Mouse (Mus musculus): ENCODE results near the gene Prmt9. TPM values are rescaled to one million over a fixed set of nuclear protein-coding genes. Genes with fewer than 3 reads are reported as not detected.

Gene Prmt9
- polyA plus RNA-seq, 1 experiment from 2014 or later: 28.3 TPM

- no peak for ATAC-seq
- no peak overlapping the region for H3K27ac ChIP-seq (ENCODE audit: low read length)
- H3K36me3 ChIP-seq (ENCODE audit: control insufficient read depth, insufficient read depth, low read length): no peaks in the 10 kb centered on the region
- H3K4me2 ChIP-seq (ENCODE audit: low read length): no peak overlapping the region
- H3K27me3 ChIP-seq (ENCODE audit: control insufficient read depth, insufficient read depth, low read depth, low read length): no peaks in the 10 kb centered on the region; the same call in 1 of the 2 replicates
- H3K9ac ChIP-seq (ENCODE audit: low read depth, low read length): no peak overlapping the region
- H3K4me1 ChIP-seq (ENCODE audit: control insufficient read depth, insufficient read depth, low read length): no peaks in the 10 kb centered on the region
- H3K9me3 ChIP-seq (replicated peaks; ENCODE audit: control insufficient read depth, low read length, poor library complexity, severe bottlenecking): no peaks in the 10 kb centered on the region
- WGBS: 81% methylated on average over 14 of the region's 14 CpGs
- no peak overlapping the region for H3K4me3 ChIP-seq (ENCODE audit: low read depth, low read length)
Observed at GRCm38 (mm10) chr8:77524018-77524615, 25.1 kb upstream of the Prmt9 start.

DNA sequence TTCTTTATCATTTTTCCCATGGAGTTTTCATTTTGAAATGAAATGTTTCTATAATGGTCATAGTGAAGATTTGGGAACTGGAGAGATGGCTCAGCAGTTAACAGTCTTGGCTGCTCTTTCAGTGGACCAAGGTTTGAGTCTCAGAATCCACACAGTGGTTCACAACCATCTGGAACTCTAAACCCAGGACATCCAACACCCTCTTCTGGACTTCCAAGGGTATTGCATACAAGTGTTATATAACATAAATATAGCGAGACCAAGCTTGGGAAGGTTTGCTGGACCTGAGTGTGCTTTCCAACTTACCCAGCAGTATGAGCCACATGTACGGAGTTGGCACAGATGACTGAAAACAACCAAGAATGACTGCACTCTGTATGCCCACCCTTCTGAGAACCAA is 24.3 kb upstream of the Prmt9 start:
- H3K4me1 ChIP-seq (ENCODE audit: control insufficient read depth, insufficient read depth, low read length): no peaks in the 10 kb centered on the region
- ATAC-seq: no peak
- H3K27ac ChIP-seq (ENCODE audit: low read length): no peak overlapping the region
- H3K9ac ChIP-seq (ENCODE audit: low read depth, low read length): no peak overlapping the region
- no peaks in the 10 kb centered on the region for H3K9me3 ChIP-seq (replicated peaks; ENCODE audit: control insufficient read depth, low read length, poor library complexity, severe bottlenecking)
- H3K4me2 ChIP-seq (ENCODE audit: low read length): no peak overlapping the region
- no peak overlapping the region for H3K4me3 ChIP-seq (ENCODE audit: low read depth, low read length)
- WGBS: 93% methylated on average over 2 of the region's 2 CpGs
- no peaks in the 10 kb centered on the region for H3K36me3 ChIP-seq (ENCODE audit: control insufficient read depth, insufficient read depth, low read length)
- no peaks in the 10 kb centered on the region for H3K27me3 ChIP-seq (ENCODE audit: control insufficient read depth, insufficient read depth, low read depth, low read length)

- Histone ChIP-seq H3K4me2 (ENCODE audit: low read length) (no peak overlapping the region), H3K4me1 (ENCODE audit: control insufficient read depth, insufficient read depth, low read length) (no peaks in the 10 kb centered on the region), H3K9ac (ENCODE audit: low read depth, low read length) (no peak overlapping the region), H3K9me3 (replicated peaks; ENCODE audit: control insufficient read depth, low read length, poor library complexity, severe bottlenecking) (no peaks in the 10 kb centered on the region), H3K36me3 (ENCODE audit: control insufficient read depth, insufficient read depth, low read length) (no peaks in the 10 kb centered on the region), H3K27ac (ENCODE audit: low read length) (no peak overlapping the region), H3K27me3 (ENCODE audit: control insufficient read depth, insufficient read depth, low read depth, low read length) (no peaks in the 10 kb centered on the region), H3K4me3 (ENCODE audit: low read depth, low read length) (no peak overlapping the region)
- no peak for ATAC-seq
- WGBS: 86% methylated on average over 8 of the region's 8 CpGs
Observed at GRCm38 (mm10) chr8:77526130-77526529, 23.1 kb upstream of the Prmt9 start.

- H3K4me2 ChIP-seq (ENCODE audit: low read length): no peak overlapping the region
- no peak overlapping the region for H3K27ac ChIP-seq (ENCODE audit: low read length)
- no peak overlapping the region for H3K4me3 ChIP-seq (ENCODE audit: low read depth, low read length)
- H3K9me3 ChIP-seq (replicated peaks; ENCODE audit: control insufficient read depth, low read length, poor library complexity, severe bottlenecking): no peaks in the 10 kb centered on the region
- no peaks in the 10 kb centered on the region for H3K36me3 ChIP-seq (ENCODE audit: control insufficient read depth, insufficient read depth, low read length)
- ATAC-seq: no peak
- no peaks in the 10 kb centered on the region for H3K4me1 ChIP-seq (ENCODE audit: control insufficient read depth, insufficient read depth, low read length)
- no peaks in the 10 kb centered on the region for H3K27me3 ChIP-seq (ENCODE audit: control insufficient read depth, insufficient read depth, low read depth, low read length)
- 71% methylated on average over 8 of the region's 8 CpGs for WGBS
- no peak overlapping the region for H3K9ac ChIP-seq (ENCODE audit: low read depth, low read length)
Observed at GRCm38 (mm10) chr8:77534358-77534992, 14.7 kb upstream of the Prmt9 start.

- Histone ChIP-seq H3K27ac (ENCODE audit: low read length) (no peak overlapping the region), H3K9me3 (replicated peaks; ENCODE audit: control insufficient read depth, low read length, poor library complexity, severe bottlenecking) (no peaks in the 10 kb centered on the region), H3K4me3 (ENCODE audit: low read depth, low read length) (no peak overlapping the region), H3K36me3 (ENCODE audit: control insufficient read depth, insufficient read depth, low read length) (no peaks in the 10 kb centered on the region), H3K4me1 (ENCODE audit: control insufficient read depth, insufficient read depth, low read length) (no peaks in the 10 kb centered on the region), H3K9ac (ENCODE audit: low read depth, low read length) (no peak overlapping the region), H3K27me3 (ENCODE audit: control insufficient read depth, insufficient read depth, low read depth, low read length) (no peaks in the 10 kb centered on the region), H3K4me2 (ENCODE audit: low read length) (no peak overlapping the region)
- peak; percentile 86 for ATAC-seq
- WGBS: 81% methylated on average over 5 of the region's 5 CpGs
Observed at GRCm38 (mm10) chr8:77535026-77535595, 14.1 kb upstream of the Prmt9 start.

GRCm38 (mm10) chr8:77536821-77537220 is 12.4 kb upstream of the Prmt9 start:
- no peak overlapping the region for H3K27ac ChIP-seq (ENCODE audit: low read length)
- no peak overlapping the region for H3K4me3 ChIP-seq (ENCODE audit: low read depth, low read length)
- ATAC-seq: no peak
- H3K36me3 ChIP-seq (ENCODE audit: control insufficient read depth, insufficient read depth, low read length): no peaks in the 10 kb centered on the region
- no peak overlapping the region for H3K9ac ChIP-seq (ENCODE audit: low read depth, low read length)
- H3K4me1 ChIP-seq (ENCODE audit: control insufficient read depth, insufficient read depth, low read length): no peaks in the 10 kb centered on the region
- H3K9me3 ChIP-seq (replicated peaks; ENCODE audit: control insufficient read depth, low read length, poor library complexity, severe bottlenecking): no peaks in the 10 kb centered on the region
- no peak overlapping the region for H3K4me2 ChIP-seq (ENCODE audit: low read length)
- WGBS: 80% methylated on average over 12 of the region's 12 CpGs
- no peaks in the 10 kb centered on the region for H3K27me3 ChIP-seq (ENCODE audit: control insufficient read depth, insufficient read depth, low read depth, low read length)

GRCm38 (mm10) chr8:77538256-77538655 is 10.9 kb upstream of the Prmt9 start:
- Histone ChIP-seq H3K27ac (ENCODE audit: low read length) (no peak overlapping the region), H3K4me1 (ENCODE audit: control insufficient read depth, insufficient read depth, low read length) (no peaks in the 10 kb centered on the region), H3K4me2 (ENCODE audit: low read length) (no peak overlapping the region), H3K27me3 (ENCODE audit: control insufficient read depth, insufficient read depth, low read depth, low read length) (no peaks in the 10 kb centered on the region), H3K36me3 (ENCODE audit: control insufficient read depth, insufficient read depth, low read length) (no peaks in the 10 kb centered on the region), H3K9me3 (replicated peaks; ENCODE audit: control insufficient read depth, low read length, poor library complexity, severe bottlenecking) (no peaks in the 10 kb centered on the region), H3K9ac (ENCODE audit: low read depth, low read length) (no peak overlapping the region), H3K4me3 (ENCODE audit: low read depth, low read length) (no peak overlapping the region)
- ATAC-seq: no peak
- 85% methylated on average over 1 of the region's 1 CpGs for WGBS

GRCm38 (mm10) chr8:77543152-77543777 is 5.9 kb upstream of the Prmt9 start:
- no peaks in the 10 kb centered on the region for H3K9me3 ChIP-seq (replicated peaks; ENCODE audit: control insufficient read depth, low read length, poor library complexity, severe bottlenecking)
- H3K4me2 ChIP-seq (ENCODE audit: low read length): no peak overlapping the region
- no peak overlapping the region for H3K27ac ChIP-seq (ENCODE audit: low read length)
- ATAC-seq: no peak
- WGBS: 93% methylated on average over 6 of the region's 6 CpGs
- H3K4me3 ChIP-seq (ENCODE audit: low read depth, low read length): no peak overlapping the region
- H3K27me3 ChIP-seq (ENCODE audit: control insufficient read depth, insufficient read depth, low read depth, low read length): no peaks in the 10 kb centered on the region
- H3K36me3 ChIP-seq (ENCODE audit: control insufficient read depth, insufficient read depth, low read length): no peaks in the 10 kb centered on the region
- H3K9ac ChIP-seq (ENCODE audit: low read depth, low read length): no peak overlapping the region
- no peaks in the 10 kb centered on the region for H3K4me1 ChIP-seq (ENCODE audit: control insufficient read depth, insufficient read depth, low read length)

GRCm38 (mm10) chr8:77544428-77544827 is 4.8 kb upstream of the Prmt9 start:
- no peaks in the 10 kb centered on the region for H3K36me3 ChIP-seq (ENCODE audit: control insufficient read depth, insufficient read depth, low read length)
- H3K9ac ChIP-seq (ENCODE audit: low read depth, low read length): no peak overlapping the region
- H3K27me3 ChIP-seq (ENCODE audit: control insufficient read depth, insufficient read depth, low read depth, low read length): no peaks in the 10 kb centered on the region
- WGBS: 71% methylated on average over 3 of the region's 3 CpGs
- no peaks in the 10 kb centered on the region for H3K9me3 ChIP-seq (replicated peaks; ENCODE audit: control insufficient read depth, low read length, poor library complexity, severe bottlenecking)
- H3K4me2 ChIP-seq (ENCODE audit: low read length): no peak overlapping the region
- no peak overlapping the region for H3K27ac ChIP-seq (ENCODE audit: low read length)
- H3K4me3 ChIP-seq (ENCODE audit: low read depth, low read length): no peak overlapping the region
- ATAC-seq: no peak
- 0 out of 2 replicates have a peak, but pooled peaks cover 2% of the 10 kb centered on the region for H3K4me1 ChIP-seq (ENCODE audit: control insufficient read depth, insufficient read depth, low read length)
